8 mouse cellular contexts compared by ENCODE assay signal in the genomic region with DNA sequence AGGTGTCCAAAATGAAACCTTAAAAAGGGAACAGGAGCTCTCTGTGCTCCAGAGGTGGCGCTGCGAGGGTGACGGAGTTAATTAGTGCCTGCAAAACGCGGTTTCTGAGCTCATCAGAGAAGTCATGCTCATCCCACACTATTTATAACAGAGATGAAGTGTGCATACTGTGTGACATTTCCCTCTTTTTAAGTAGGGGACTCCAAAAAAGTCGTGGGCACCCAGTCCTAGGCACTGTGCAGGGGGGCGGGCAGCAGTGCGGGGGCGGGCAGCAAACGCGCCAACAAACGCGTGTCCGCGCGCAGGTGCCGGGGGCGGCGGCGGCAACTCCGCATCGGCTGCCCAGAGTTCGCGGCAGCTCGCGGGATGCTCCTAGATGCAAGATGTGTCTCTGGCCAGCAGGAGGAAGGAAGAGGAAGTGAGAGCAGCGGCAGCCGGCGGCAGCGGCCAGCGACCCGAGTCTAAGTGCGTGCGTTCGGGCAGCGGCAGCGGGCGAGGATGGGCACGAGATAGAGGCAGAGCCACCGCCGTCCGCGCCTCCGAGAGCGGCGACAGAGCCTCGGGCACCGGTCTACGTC. TPM values are rescaled to one million over a fixed set of nuclear protein-coding genes. Genes with fewer than 3 reads are reported as not detected.
DNase-seq lines count a peak whose midpoint lies in the region; ATAC-seq and TF ChIP-seq lines count a peak whose summit lies in the region.

A gene (plus strand): TSS at position 464 of the 578 bp plus-strand sequence.

- peak; percentile 57 for DNase-seq in MN1 (ENCODE audit: low spot score)
- DNase-seq in cerebellum, postnatal 10 days: peak; percentile 82 to 86
- peak in 1 of 2 experiments; percentile 66 for DNase-seq in frontal cortex, adult 2 months (ENCODE audit: extremely low spot score in 1 of 2, low spot score in 1 of 2)
- DNase-seq in heart, postnatal 4 days: peak; percentile 77
- DNase-seq in layer of hippocampus, adult 2 months (ENCODE audit: low spot score in 2 of 2): peak; percentile 14 to 39
- no peak for DNase-seq in lung, adult 2 months
- peak; percentile 76 for DNase-seq in thymus, postnatal 0 days (ENCODE audit: low spot score)

- peak; percentile 70 for ATAC-seq in neutrophil, adult 5-6 weeks (ENCODE audit: extremely low read depth, insufficient number of reproducible peaks, low FRiP score, poor library complexity, severe bottlenecking)

- peak; percentile 59; the same call in 1 of the 2 replicates for TF ChIP-seq POLR2A in lung, adult 2 months (IDR thresholded peaks at IDR 0.05; ENCODE audit: borderline replicate concordance, extremely low read depth, low read depth, low read length)

- H3K4me3 ChIP-seq in layer of hippocampus, adult 2 months: peak within 1 kb of the TSS; percentile 81
- peak within 1 kb of the TSS; percentile 84 for H3K4me3 ChIP-seq in lung, adult 2 months (replicated peaks; ENCODE audit: extremely low read depth, low read depth, low read length)

- peak; percentile 69 for TF ChIP-seq CTCF in layer of hippocampus, adult 2 months (conservative IDR thresholded peaks at IDR 0.05)
- peak; percentile 61 for TF ChIP-seq CTCF in lung, adult 2 months (IDR thresholded peaks at IDR 0.05; ENCODE audit: insufficient read depth, low read length)

- H3K4me1 ChIP-seq in lung, adult 2 months (ENCODE audit: control insufficient read depth, insufficient read depth, low read length): peaks cover 24% of the 10 kb centered on the region

- 1% methylated on average over 40 of the region's 49 CpGs for WGBS in lung, adult 2 months

- H3K27ac ChIP-seq in layer of hippocampus, adult 2 months: peak within 1 kb of the TSS; percentile 88

RNA-seq across cellular contexts. Expression of the gene that starts here (rescaled TPM):
- 60.3 and 60.6 TPM in 2 replicates for polyA plus RNA-seq in frontal cortex, adult 2 months (2012; rRNA removed)
- 10 to 100 TPM; 21.1 to 22.4 TPM for total RNA-seq in heart, postnatal 4 days (2021)
- 10 to 100 TPM; 27.4 to 27.9 TPM for total RNA-seq in layer of hippocampus, adult 2 months (2021)
- polyA plus RNA-seq in lung, adult 2 months (2012; rRNA removed): 24.2 and 28.3 TPM in 2 replicates
- total RNA-seq in neutrophil, adult 5-6 weeks (2017): 104 and 117 TPM in 2 replicates
- polyA plus RNA-seq in thymus, postnatal 0 days (2015; fragmentation: Nextera tagmentation; extraction: Ambion mirVana): 30.1 and 32.3 TPM in 2 replicates
